Mouse (Mus musculus): ENCODE measurements around the gene Eef1b2. TPM values are rescaled to one million over a fixed set of nuclear protein-coding genes. Genes with fewer than 3 reads are reported as not detected.

The Eef1b2 gene
- polyA plus RNA-seq, 1 experiment from 2014 or later = 609 TPM

DNA sequence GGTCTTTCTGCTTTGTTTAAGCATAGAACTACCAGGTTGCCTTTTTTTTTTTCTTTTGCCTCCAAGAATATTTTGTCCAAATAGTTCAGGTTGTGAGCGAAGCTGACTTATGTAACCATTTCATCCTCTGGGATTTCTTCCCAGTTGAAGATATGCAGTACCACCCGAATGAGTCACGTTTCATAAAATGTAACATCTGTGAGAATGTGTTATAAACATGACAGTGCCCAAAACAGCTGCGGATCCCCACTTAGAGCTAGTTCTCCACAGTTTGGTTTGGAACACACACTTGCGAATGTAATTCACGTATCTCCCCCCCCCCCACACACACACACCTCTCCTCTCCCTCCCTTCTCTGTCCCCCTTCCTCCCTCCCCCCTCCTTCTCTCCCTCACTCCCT lies 22.8 kb downstream of the Eef1b2 start:
- 88% methylated on average over 6 of the region's 6 CpGs for WGBS
- peaks cover 9% of the 10 kb centered on the region for H3K9me3 ChIP-seq
- H3K27ac ChIP-seq = no peak overlapping the region
- H3K36me3 ChIP-seq = no peaks in the 10 kb centered on the region
- peaks cover 9% of the 10 kb centered on the region for H3K4me1 ChIP-seq
- H3K4me3 ChIP-seq = no peak overlapping the region
- ATAC-seq (ENCODE audit: low FRiP score, low read depth) = no peak
- H3K9ac ChIP-seq = no peak overlapping the region
- peaks cover 24% of the 10 kb centered on the region for H3K27me3 ChIP-seq
- no peak overlapping the region for H3K4me2 ChIP-seq (replicated peaks)

DNA sequence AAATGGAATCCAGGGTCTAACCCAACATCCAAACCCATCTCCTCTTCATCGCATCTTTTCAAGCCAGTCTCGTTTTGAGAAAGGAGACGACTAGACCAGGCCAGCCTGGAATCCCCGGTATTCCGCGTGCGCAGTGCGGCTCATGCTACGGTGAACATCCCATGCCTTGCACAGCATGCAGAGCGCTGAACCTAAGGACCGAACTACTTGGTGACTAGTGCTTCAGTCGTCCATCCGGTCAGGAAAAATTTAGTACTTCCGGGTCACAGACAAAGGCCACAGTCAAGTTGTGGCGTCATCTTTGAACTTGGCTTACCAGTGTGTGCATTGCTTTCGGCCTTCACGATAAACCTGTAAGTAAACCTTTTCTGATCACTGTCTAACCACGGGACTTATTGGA lies 23.7 kb downstream of the Eef1b2 start:
- H3K27ac ChIP-seq = no peak overlapping the region
- H3K4me2 ChIP-seq (replicated peaks) = no peak overlapping the region
- peaks cover 9% of the 10 kb centered on the region for H3K9me3 ChIP-seq
- peaks cover 9% of the 10 kb centered on the region for H3K4me1 ChIP-seq
- peaks cover 30% of the 10 kb centered on the region for H3K27me3 ChIP-seq
- H3K36me3 ChIP-seq = no peaks in the 10 kb centered on the region
- no peak overlapping the region for H3K9ac ChIP-seq
- 93% methylated on average over 18 of the region's 18 CpGs for WGBS
- no peak overlapping the region for H3K4me3 ChIP-seq
- ATAC-seq (ENCODE audit: low FRiP score, low read depth) = no peak

DNA sequence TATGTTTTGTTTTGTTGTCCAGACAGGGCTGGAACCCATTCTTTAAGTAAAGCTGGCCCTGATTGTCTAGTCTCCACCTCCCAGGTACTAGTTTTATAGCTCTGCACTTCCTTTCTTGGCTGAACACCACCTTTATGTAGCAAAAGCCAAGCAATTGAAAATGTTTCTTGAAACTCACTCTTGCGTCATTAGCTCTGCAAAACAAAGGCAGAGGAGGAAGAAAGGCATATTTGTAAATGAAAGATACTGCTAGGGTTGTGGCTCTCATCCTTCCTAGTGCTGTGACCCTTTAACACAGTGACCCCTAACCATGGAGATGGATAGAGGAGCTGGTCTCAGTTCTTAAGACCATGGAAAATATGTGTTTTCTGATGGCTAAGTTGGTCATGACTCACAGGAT lies 25.0 kb downstream of the Eef1b2 start:
- peaks cover 9% of the 10 kb centered on the region for H3K4me1 ChIP-seq
- no peaks in the 10 kb centered on the region for H3K36me3 ChIP-seq
- H3K9ac ChIP-seq = no peak overlapping the region
- no peak overlapping the region for H3K27ac ChIP-seq
- H3K4me2 ChIP-seq (replicated peaks) = no peak overlapping the region
- ATAC-seq (ENCODE audit: low FRiP score, low read depth) = no peak
- H3K9me3 ChIP-seq = peaks cover 9% of the 10 kb centered on the region
- 72% methylated on average over 1 of the region's 1 CpGs for WGBS
- H3K4me3 ChIP-seq = no peak overlapping the region
- peaks cover 35% of the 10 kb centered on the region for H3K27me3 ChIP-seq

DNA sequence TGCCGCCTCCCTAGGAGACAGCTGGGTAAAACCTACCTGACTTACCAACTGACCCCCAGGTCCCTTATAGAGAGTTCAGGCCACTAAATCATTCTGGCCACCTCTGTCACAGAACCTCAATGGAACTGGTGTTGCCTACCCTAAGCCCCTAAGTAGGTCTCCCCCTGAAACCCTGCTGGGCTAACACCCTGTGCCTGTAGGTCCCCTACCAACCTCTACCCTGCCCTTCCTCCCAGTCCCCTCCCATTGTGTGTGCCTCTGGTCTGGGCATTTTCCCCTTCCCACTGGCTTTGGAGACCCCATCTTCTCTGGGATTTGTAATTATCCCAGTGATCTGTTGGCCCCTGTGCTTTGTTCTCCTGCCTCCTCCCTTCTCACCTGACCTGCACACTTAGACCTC lies 26.8 kb downstream of the Eef1b2 start:
- no peak overlapping the region for H3K4me3 ChIP-seq
- no peak overlapping the region for H3K27ac ChIP-seq
- ATAC-seq (ENCODE audit: low FRiP score, low read depth) = no peak
- H3K9me3 ChIP-seq = peaks cover 9% of the 10 kb centered on the region
- peaks cover 9% of the 10 kb centered on the region for H3K4me1 ChIP-seq
- H3K36me3 ChIP-seq = no peaks in the 10 kb centered on the region
- H3K9ac ChIP-seq = no peak overlapping the region
- 57% methylated on average over 1 of the region's 1 CpGs for WGBS
- H3K27me3 ChIP-seq = peaks cover 41% of the 10 kb centered on the region
- no peak overlapping the region for H3K4me2 ChIP-seq (replicated peaks)

DNA sequence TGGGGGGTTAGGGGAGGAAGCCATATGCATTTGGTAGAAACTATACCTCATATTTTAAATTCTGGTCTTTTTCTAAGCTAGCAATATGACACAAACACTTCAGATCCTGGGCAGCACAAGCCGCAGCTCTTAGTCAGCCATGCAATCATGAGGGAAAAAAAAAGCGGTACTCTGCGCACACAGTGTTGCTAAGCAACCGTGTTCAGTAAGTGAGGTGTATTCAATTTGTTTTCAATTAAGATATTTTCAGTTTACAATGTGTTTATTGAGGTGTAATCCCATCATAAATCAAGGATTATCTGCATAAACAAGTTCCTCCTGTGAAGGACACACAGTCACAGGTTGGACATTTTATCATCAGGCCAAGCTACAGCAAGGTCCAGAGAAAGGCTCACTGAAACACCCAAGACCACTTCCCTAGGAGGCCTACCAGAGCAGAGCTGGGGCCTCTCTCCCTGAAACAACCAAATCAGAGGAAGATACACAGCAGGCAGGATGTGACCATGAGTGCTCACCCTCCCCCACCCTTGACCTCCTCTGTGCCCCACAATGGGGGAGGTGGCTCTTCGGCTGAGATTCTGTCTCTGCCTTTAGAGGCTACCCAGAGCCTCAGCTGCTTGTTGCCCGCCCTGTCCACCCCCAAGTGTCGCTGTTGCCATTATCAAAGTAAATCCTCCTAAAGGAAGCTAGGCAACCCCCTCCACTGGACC lies 27.5 kb downstream of the Eef1b2 start:
- H3K27me3 ChIP-seq = peaks cover 45% of the 10 kb centered on the region
- no peak overlapping the region for H3K27ac ChIP-seq
- H3K4me1 ChIP-seq = peaks cover 9% of the 10 kb centered on the region
- peak overlapping the region; percentile 35; the same call in 1 of the 2 replicates for H3K9ac ChIP-seq
- no peak overlapping the region for H3K4me2 ChIP-seq (replicated peaks)
- WGBS = 7% methylated on average over 7 of the region's 7 CpGs
- H3K36me3 ChIP-seq = no peaks in the 10 kb centered on the region
- no peak; the same call in 1 of the 2 replicates for ATAC-seq (ENCODE audit: low FRiP score, low read depth)
- H3K4me3 ChIP-seq = no peak overlapping the region
- peaks cover 9% of the 10 kb centered on the region for H3K9me3 ChIP-seq

DNA sequence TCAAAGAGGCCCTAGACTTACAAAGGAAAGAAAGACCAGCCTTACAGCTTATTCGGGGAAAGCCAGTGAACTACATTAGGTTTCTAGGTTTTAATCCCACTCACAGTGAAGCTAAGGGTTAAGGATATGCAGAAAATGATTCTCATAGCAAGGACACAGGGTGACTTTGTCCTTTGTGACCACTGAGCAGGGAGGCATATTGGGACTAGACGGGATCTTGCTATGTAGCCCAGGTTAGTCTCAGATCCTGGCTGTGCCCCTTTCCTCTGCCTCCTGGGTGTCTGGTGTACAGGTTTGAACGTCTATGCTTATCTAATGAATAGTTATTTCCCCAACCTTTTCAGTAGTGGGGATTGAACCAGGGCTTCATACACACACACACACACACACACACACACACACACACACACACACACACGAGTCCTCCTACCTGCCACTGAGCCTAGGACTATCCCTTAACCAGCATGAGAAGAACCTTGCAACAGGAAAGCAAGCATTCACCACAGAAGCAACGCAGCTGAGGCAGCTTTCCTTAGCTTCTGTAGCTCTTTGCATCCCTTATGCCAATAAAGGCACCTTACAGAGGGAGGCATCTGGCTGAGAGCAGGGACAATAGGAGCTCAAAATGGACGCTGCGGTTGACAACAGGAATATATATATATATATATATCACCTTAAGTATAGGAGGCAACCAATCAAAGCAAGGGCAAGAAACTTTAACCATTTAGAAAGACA lies 28.2 kb downstream of the Eef1b2 start:
- H3K9ac ChIP-seq = no peak overlapping the region

DNA sequence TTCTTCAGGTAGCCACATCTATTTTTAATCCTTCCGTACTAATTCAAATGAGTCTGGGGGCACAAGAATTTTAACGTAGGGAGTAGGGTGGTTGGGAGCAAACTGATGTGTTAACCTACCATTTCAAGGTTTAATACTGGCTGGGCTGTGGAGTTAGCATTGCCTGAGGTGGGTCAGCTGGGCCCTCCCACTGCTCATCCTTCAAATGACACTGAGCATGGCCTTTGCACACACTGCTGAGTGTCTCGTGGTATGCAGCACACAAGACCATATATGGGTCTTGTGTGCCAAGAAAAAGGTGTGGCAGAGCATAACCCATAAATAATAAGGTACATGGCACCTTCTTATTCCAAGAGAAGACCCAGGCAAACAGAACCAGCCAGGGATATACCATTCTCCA lies 31.0 kb downstream of the Eef1b2 start:
- H3K27ac ChIP-seq = no peak overlapping the region
- WGBS = 77% methylated on average over 3 of the region's 3 CpGs
- no peak for ATAC-seq (ENCODE audit: low FRiP score, low read depth)
- no peaks in the 10 kb centered on the region for H3K36me3 ChIP-seq
- no peak overlapping the region for H3K9ac ChIP-seq
- peaks cover 49% of the 10 kb centered on the region for H3K27me3 ChIP-seq
- H3K4me2 ChIP-seq (replicated peaks) = no peak overlapping the region
- no peaks in the 10 kb centered on the region for H3K9me3 ChIP-seq
- H3K4me3 ChIP-seq = no peak overlapping the region
- H3K4me1 ChIP-seq = peaks cover 9% of the 10 kb centered on the region

More for the DNA sequence above, 28.2 kb downstream of the Eef1b2 start:
- peaks cover 45% of the 10 kb centered on the region for H3K27me3 ChIP-seq
- H3K9me3 ChIP-seq = peaks cover 7% of the 10 kb centered on the region
- ATAC-seq (ENCODE audit: low FRiP score, low read depth) = no peak
- no peak overlapping the region for H3K4me2 ChIP-seq (replicated peaks)
- WGBS = 36% methylated on average over 7 of the region's 7 CpGs
- no peak overlapping the region for H3K27ac ChIP-seq
- no peaks in the 10 kb centered on the region for H3K36me3 ChIP-seq
- peaks cover 9% of the 10 kb centered on the region for H3K4me1 ChIP-seq
- no peak overlapping the region for H3K4me3 ChIP-seq

DNA sequence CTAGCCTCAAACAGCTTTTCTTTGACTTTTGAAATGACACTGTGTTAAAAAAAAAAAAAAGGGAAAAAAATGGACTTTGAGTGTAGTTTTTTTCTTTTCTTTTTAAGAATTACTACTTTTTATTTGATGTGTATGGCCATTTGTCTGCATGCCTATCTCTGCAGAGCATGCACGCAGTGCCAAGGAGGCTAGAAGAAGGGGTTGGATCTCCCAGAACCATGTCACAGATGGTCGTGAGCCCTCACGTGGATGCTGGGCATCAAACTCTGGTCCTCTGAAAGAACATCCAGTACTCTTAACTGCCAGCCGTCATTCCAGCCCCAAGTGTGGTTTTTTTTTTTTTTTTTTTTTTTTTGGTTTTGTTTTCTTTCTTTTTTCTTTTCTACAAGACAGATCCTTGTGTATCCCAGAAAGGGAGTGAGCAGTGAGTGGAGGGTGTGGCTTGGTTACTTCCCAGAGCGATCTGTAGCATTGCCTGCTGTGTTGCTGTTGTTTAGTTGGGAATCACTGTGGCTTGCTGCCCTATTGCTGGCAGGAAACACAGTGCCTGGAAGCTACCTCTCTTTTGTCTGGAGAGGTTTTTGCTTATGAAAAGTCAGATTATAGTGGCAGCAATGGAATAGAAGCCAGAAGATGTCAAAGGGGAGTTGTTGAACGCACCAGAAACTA lies 33.4 kb downstream of the Eef1b2 start:
- 31% methylated on average over 6 of the region's 6 CpGs for WGBS
- H3K27me3 ChIP-seq = peaks cover 48% of the 10 kb centered on the region

DNA sequence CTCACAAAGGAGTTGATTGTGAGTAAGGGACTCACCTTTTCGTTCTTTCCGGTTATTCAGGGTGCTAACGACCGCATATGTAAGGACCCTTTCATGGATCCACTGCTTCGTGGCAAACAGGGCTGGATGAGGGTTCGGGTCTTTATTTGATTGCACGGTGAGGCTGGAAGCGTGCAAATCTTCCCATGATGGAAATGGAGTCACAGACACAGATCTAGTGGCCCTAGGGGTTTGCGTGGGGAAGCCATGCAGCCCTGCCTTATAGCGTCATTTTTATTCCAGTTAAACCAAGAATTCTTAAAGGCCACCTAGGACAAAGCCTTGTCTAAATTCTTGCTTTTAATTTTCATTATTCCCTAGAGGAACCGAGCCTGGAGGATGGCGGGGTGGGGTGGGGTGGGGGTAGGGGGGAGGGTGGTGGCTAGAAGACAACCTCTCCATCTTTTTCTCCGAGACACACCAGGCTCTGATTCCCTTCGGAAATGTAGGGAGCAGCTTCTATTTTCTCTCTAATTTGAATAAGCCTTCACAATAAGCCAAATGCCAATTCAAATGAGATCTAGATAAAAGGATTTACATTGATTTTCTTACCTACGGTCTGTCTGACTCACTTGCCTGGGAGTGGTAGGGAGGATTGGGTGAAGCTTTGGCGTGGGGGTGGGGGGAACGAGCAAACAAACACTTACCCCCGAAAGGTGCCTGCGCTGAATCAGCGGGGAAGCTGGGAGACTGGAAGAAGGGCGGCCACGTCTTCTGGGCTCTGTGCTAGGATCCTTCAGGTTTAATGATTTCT lies 37.0 kb downstream of the Eef1b2 start:
- no peak overlapping the region for H3K9ac ChIP-seq
- no peak overlapping the region for H3K4me3 ChIP-seq
- ATAC-seq (ENCODE audit: low FRiP score, low read depth) = no peak

More for the DNA sequence above, 33.4 kb downstream of the Eef1b2 start:
- H3K4me2 ChIP-seq (replicated peaks) = no peak overlapping the region
- no peak overlapping the region for H3K27ac ChIP-seq
- H3K9ac ChIP-seq = no peak overlapping the region
- no peaks in the 10 kb centered on the region for H3K9me3 ChIP-seq
- ATAC-seq (ENCODE audit: low FRiP score, low read depth) = no peak
- no peaks in the 10 kb centered on the region for H3K36me3 ChIP-seq
- H3K4me1 ChIP-seq = peaks cover 16% of the 10 kb centered on the region
- no peak overlapping the region for H3K4me3 ChIP-seq

DNA sequence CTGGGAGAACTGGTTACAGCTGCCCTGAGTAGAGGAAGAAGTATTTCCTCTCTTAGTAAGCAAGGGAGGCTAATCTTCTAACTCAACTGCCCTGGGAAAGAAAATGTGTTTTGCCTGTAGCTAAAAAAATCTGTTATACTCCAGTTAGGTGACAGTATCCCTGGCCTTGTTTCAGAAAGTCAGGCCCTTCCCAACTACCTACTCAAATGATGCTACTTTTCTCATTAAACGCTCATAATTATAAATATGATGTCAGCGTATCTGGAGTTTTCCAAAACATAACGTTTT lies 37.6 kb downstream of the Eef1b2 start, which contains the start of gene Gpr1:
TSS of gene Gpr1 (minus strand) at position 273 of the 288 bp plus-strand sequence.
- Histone ChIP-seq H3K9ac (no peak within 1 kb of the TSS), H3K4me3 (no peak within 1 kb of the TSS), H3K4me2 (replicated peaks) (peak within 1 kb of the TSS; percentile 48), H3K9me3 (0 out of 2 replicates have a peak, but pooled peaks cover 2% of the 10 kb centered on the region), H3K27me3 (peaks cover 34% of the 10 kb centered on the region), H3K36me3 (no peaks in the 10 kb centered on the region), H3K4me1 (peaks cover 16% of the 10 kb centered on the region), H3K27ac (no peak within 1 kb of the TSS)
- 37% methylated on average over 3 of the region's 3 CpGs for WGBS
- ATAC-seq (ENCODE audit: low FRiP score, low read depth) = no peak

More for the DNA sequence above, 37.0 kb downstream of the Eef1b2 start:
- peak overlapping the region; percentile 48 for H3K4me2 ChIP-seq (replicated peaks)
- no peak overlapping the region for H3K27ac ChIP-seq
- no peaks in the 10 kb centered on the region for H3K9me3 ChIP-seq
- peaks cover 16% of the 10 kb centered on the region for H3K4me1 ChIP-seq
- H3K27me3 ChIP-seq = peaks cover 37% of the 10 kb centered on the region
- 17% methylated on average over 22 of the region's 22 CpGs for WGBS
- no peaks in the 10 kb centered on the region for H3K36me3 ChIP-seq

DNA sequence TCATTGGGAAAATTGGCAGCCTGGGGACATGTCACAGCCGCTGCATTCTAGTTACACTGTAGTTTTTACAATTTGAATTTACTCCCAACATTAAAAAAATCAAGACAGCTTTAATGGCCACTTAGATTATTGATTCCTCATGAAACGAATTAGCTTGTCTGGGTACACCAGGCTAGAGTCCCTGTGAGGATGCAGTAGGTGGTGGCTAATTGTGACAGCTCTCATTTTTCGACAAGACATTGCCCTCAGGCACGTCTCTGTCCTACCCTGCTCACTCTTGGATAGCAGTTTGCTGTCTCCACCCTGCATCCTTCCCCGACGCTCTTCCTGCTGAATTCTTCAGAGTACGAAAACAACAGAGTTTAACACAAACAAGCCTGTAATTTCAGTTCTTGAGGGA lies 38.0 kb downstream of the Eef1b2 start:
- Histone ChIP-seq H3K36me3 (no peaks in the 10 kb centered on the region), H3K27ac (no peak overlapping the region), H3K4me2 (replicated peaks) (0 out of 2 replicates have a peak overlapping the region, but pooled peaks have one; percentile 7), H3K4me1 (peaks cover 16% of the 10 kb centered on the region), H3K9ac (no peak overlapping the region), H3K27me3 (peaks cover 34% of the 10 kb centered on the region), H3K9me3 (0 out of 2 replicates have a peak, but pooled peaks cover 4% of the 10 kb centered on the region), H3K4me3 (no peak overlapping the region)
- no peak for ATAC-seq (ENCODE audit: low FRiP score, low read depth)
- 35% methylated on average over 7 of the region's 7 CpGs for WGBS
